Mouse (Mus musculus) frontal cortex, postnatal 14 days (tissue): Measurements from ENCODE around the gene Nus1.

Experiments used
- DNase-seq, 2 experiments: peaks; one replicate each; pipeline ENCODE4 v3.0.0; 2022; ENCODE audit warnings: low spot score in 2 of 2

Nus1 gene

GRCm38 (mm10) chr10:52417998-52418860 lies 882 bp downstream of the Nus1 start:
- DNase-seq = no peak

- DNase-seq = no peak
These were observed 1.6 kb downstream of the Nus1 start for GRCm38 (mm10) chr10:52418931-52419330.

GRCm38 (mm10) chr10:52419402-52419801 lies 2.1 kb downstream of the Nus1 start:
- no peak for DNase-seq

GRCm38 (mm10) chr10:52420526-52420925 lies 3.2 kb downstream of the Nus1 start:
- DNase-seq = no peak

GRCm38 (mm10) chr10:52421716-52422115 lies 4.4 kb downstream of the Nus1 start:
- no peak for DNase-seq

- DNase-seq = no peak
These were observed 5.8 kb downstream of the Nus1 start for GRCm38 (mm10) chr10:52423097-52423496.

GRCm38 (mm10) chr10:52426314-52426980 lies 9.1 kb downstream of the Nus1 start:
- DNase-seq = no peak

- no peak for DNase-seq
These were observed 10.5 kb downstream of the Nus1 start for GRCm38 (mm10) chr10:52427634-52428415.

GRCm38 (mm10) chr10:52430953-52431352 lies 13.6 kb downstream of the Nus1 start:
- DNase-seq = no peak

GRCm38 (mm10) chr10:52434836-52435235 lies 17.5 kb downstream of the Nus1 start:
- no peak for DNase-seq

- no peak for DNase-seq
These were observed 43.3 kb downstream of the Nus1 start for GRCm38 (mm10) chr10:52460614-52461013.

- DNase-seq = no peak
These were observed 46.8 kb downstream of the Nus1 start for GRCm38 (mm10) chr10:52463941-52464739.

GRCm38 (mm10) chr10:52471520-52471919 lies 54.2 kb downstream of the Nus1 start:
- no peak for DNase-seq
